ENCODE assay signal across 13 mouse cellular contexts in genomic region chr3:122118651-122119214, GRCm38 (mm10).
DNase-seq lines count a peak whose midpoint lies in the region; ATAC-seq lines count a peak whose summit lies in the region.
"Had no signal": no experiment of that assay in that cellular context is flagged by ENCODE, and none has a peak within 500 bp of the region (broad histone marks: within the 10 kb centered on the region; RNA-seq: fewer than 3 reads in every experiment).

No protein-coding gene starts in this region.

- WGBS in hindbrain, embryonic 10.5 days: 76% methylated on average over 9 of the region's 9 CpGs
- 71% methylated on average over 9 of the region's 9 CpGs for WGBS in hindbrain, embryonic 13.5 days
- 76% methylated on average over 9 of the region's 9 CpGs for WGBS in midbrain, embryonic 10.5 days
- WGBS in midbrain, embryonic 14.5 days: 72% methylated on average over 9 of the region's 9 CpGs

- no peaks in the 10 kb centered on the region for H3K9me3 ChIP-seq in hindbrain, embryonic 10.5 days
- H3K9me3 ChIP-seq in hindbrain, embryonic 13.5 days: no peaks in the 10 kb centered on the region
- no peaks in the 10 kb centered on the region for H3K9me3 ChIP-seq in midbrain, embryonic 10.5 days (replicated peaks)
- H3K9me3 ChIP-seq in midbrain, embryonic 14.5 days (ENCODE audit: control insufficient read depth, low read length): no peaks in the 10 kb centered on the region
- H3K9me3 ChIP-seq: forebrain, embryonic 12.5 days had no signal

- 0 out of 2 replicates have a peak overlapping the region, but pooled peaks have one; percentile 14 for H3K27ac ChIP-seq in hindbrain, embryonic 10.5 days
- no peak overlapping the region for H3K27ac ChIP-seq in hindbrain, embryonic 13.5 days
- H3K27ac ChIP-seq in midbrain, embryonic 10.5 days (replicated peaks): 0 out of 2 replicates have a peak overlapping the region, but pooled peaks have one; percentile 9
- H3K27ac ChIP-seq in midbrain, embryonic 14.5 days (replicated peaks; ENCODE audit: low read depth, low read length): no peak overlapping the region
- H3K27ac ChIP-seq: forebrain, embryonic 12.5 days had no signal

- peaks cover 16% of the 10 kb centered on the region for H3K4me1 ChIP-seq in hindbrain, embryonic 10.5 days (replicated peaks)
- peaks cover 6% of the 10 kb centered on the region; the same call in 1 of the 2 replicates for H3K4me1 ChIP-seq in hindbrain, embryonic 13.5 days (replicated peaks)
- peaks cover 16% of the 10 kb centered on the region for H3K4me1 ChIP-seq in midbrain, embryonic 10.5 days
- H3K4me1 ChIP-seq in midbrain, embryonic 14.5 days (ENCODE audit: control insufficient read depth, insufficient read depth, low read length): peaks cover 10% of the 10 kb centered on the region; the same call in 1 of the 2 replicates

- H3K4me3 ChIP-seq in hindbrain, embryonic 10.5 days: no peak overlapping the region
- no peak overlapping the region for H3K4me3 ChIP-seq in hindbrain, embryonic 13.5 days
- no peak overlapping the region for H3K4me3 ChIP-seq in midbrain, embryonic 10.5 days
- no peak overlapping the region for H3K4me3 ChIP-seq in midbrain, embryonic 14.5 days (replicated peaks; ENCODE audit: low read depth, low read length)
- H3K4me3 ChIP-seq: forebrain, embryonic 12.5 days; layer of hippocampus, adult 2 months had no signal

- peak; percentile 11 for DNase-seq in adrenal gland, adult 2 months
- DNase-seq in adrenal gland, postnatal 10 days: no peak
- no peak for DNase-seq in hindbrain, embryonic 10.5 days (ENCODE audit: low spot score)
- no peak for DNase-seq in midbrain, embryonic 10.5 days (ENCODE audit: low spot score)
- no peak for DNase-seq in midbrain, embryonic 14.5 days
- DNase-seq in spleen, adult 18-20 months: no peak
- DNase-seq in thymus, postnatal 10 days (ENCODE audit: low spot score in 2 of 2): no peak
- DNase-seq: cerebellum, adult 11-12 months; gastrocnemius, postnatal 14 days; lung, adult 18-20 months had no signal

- no peak overlapping the region for H3K9ac ChIP-seq in hindbrain, embryonic 13.5 days
- no peak overlapping the region for H3K9ac ChIP-seq in midbrain, embryonic 14.5 days (replicated peaks; ENCODE audit: low read length)
- H3K9ac ChIP-seq: forebrain, embryonic 12.5 days had no signal

- H3K27me3 ChIP-seq in hindbrain, embryonic 10.5 days (ENCODE audit: insufficient read depth, poor library complexity, severe bottlenecking): no peaks in the 10 kb centered on the region
- H3K27me3 ChIP-seq in hindbrain, embryonic 13.5 days: no peaks in the 10 kb centered on the region
- peaks cover 19% of the 10 kb centered on the region; the same call in 1 of the 2 replicates for H3K27me3 ChIP-seq in midbrain, embryonic 10.5 days (ENCODE audit: low read depth, poor library complexity, severe bottlenecking)
- no peaks in the 10 kb centered on the region for H3K27me3 ChIP-seq in midbrain, embryonic 14.5 days (ENCODE audit: control insufficient read depth, insufficient read depth, low read length)

- ATAC-seq in hindbrain, embryonic 13.5 days (ENCODE audit: low FRiP score): no peak
- no peak for ATAC-seq in midbrain, embryonic 14.5 days (ENCODE audit: low FRiP score, low TSS enrichment)

- H3K36me3 ChIP-seq in hindbrain, embryonic 10.5 days: no peaks in the 10 kb centered on the region
- H3K36me3 ChIP-seq in hindbrain, embryonic 13.5 days: no peaks in the 10 kb centered on the region
- no peaks in the 10 kb centered on the region for H3K36me3 ChIP-seq in midbrain, embryonic 10.5 days
- no peaks in the 10 kb centered on the region for H3K36me3 ChIP-seq in midbrain, embryonic 14.5 days (ENCODE audit: control insufficient read depth, insufficient read depth, low read length)
- H3K36me3 ChIP-seq: forebrain, embryonic 12.5 days had no signal

- no peak overlapping the region for H3K4me2 ChIP-seq in hindbrain, embryonic 13.5 days
- H3K4me2 ChIP-seq in midbrain, embryonic 14.5 days (ENCODE audit: low read length): no peak overlapping the region
- H3K4me2 ChIP-seq: forebrain, embryonic 12.5 days had no signal

Comparison
In these comparisons a context has a peak if more than half of its experiments do, and no peak if none do; other contexts are left out.
1. H3K27ac ChIP-seq: peak in hindbrain, embryonic 10.5 days (single experiment) and midbrain, embryonic 10.5 days (single experiment); none in hindbrain, embryonic 13.5 days (single experiment) and midbrain, embryonic 14.5 days (single experiment).